Mouse (Mus musculus): ENCODE results near the gene Cnn1.

- TF ChIP-seq CTCF (IDR thresholded peaks at IDR 0.05; ENCODE audit: low read depth) (no peak), EP300 (optimal IDR thresholded peaks at IDR 0.05) (no peak)
Observed at GRCm38 (mm10) chr9:22049721-22050270, 49.2 kb upstream of the Cnn1 start.
